Mouse (Mus musculus): ENCODE data around the gene Il4. TPM values are rescaled to one million over a fixed set of nuclear protein-coding genes. Genes with fewer than 3 reads are reported as not detected.

Il4 gene
- polyA plus RNA-seq, 1 experiment = 0.68 TPM

GRCm38 (mm10) chr11:53626802-53627373, 8.4 kb upstream of the Il4 start:
- no peak for DNase-seq (ENCODE audit: low read depth in 1 of 2, low spot score in 2 of 2)
- Histone ChIP-seq H3K4me1 (ENCODE audit: control insufficient read depth, insufficient read depth, insufficient read length) (no peaks in the 10 kb centered on the region), H3K27me3 (ENCODE audit: control insufficient read depth, insufficient read depth, low read length) (no peaks in the 10 kb centered on the region), H3K4me3 (ENCODE audit: extremely low read depth, insufficient read depth, insufficient read length) (no peak overlapping the region), H3K36me3 (ENCODE audit: control insufficient read depth, insufficient read depth, low read length) (no peaks in the 10 kb centered on the region), H3K27ac (ENCODE audit: insufficient read depth, low read length) (no peak overlapping the region)
- TF ChIP-seq CTCF (IDR thresholded peaks at IDR 0.05; ENCODE audit: extremely low read depth, insufficient read depth, insufficient read length, insufficient replicate concordance) (no peak), POLR2A (IDR thresholded peaks at IDR 0.05; ENCODE audit: low read depth, low read length) (no peak)
- WGBS = 81% methylated on average over 17 of the region's 17 CpGs

GRCm38 (mm10) chr11:53624124-53624523, 5.7 kb upstream of the Il4 start:
- TF ChIP-seq POLR2A (IDR thresholded peaks at IDR 0.05; ENCODE audit: low read depth, low read length) (no peak), CTCF (IDR thresholded peaks at IDR 0.05; ENCODE audit: extremely low read depth, insufficient read depth, insufficient read length, insufficient replicate concordance) (no peak)
- no peaks in the 10 kb centered on the region for H3K4me1 ChIP-seq (ENCODE audit: control insufficient read depth, insufficient read depth, insufficient read length)
- WGBS = 98% methylated on average over 2 of the region's 2 CpGs

GRCm38 (mm10) chr11:53623573-53623972, 5.1 kb upstream of the Il4 start:
- Histone ChIP-seq H3K4me3 (ENCODE audit: extremely low read depth, insufficient read depth, insufficient read length) (no peak overlapping the region), H3K27me3 (ENCODE audit: control insufficient read depth, insufficient read depth, low read length) (no peaks in the 10 kb centered on the region), H3K36me3 (ENCODE audit: control insufficient read depth, insufficient read depth, low read length) (no peaks in the 10 kb centered on the region), H3K4me1 (ENCODE audit: control insufficient read depth, insufficient read depth, insufficient read length) (no peaks in the 10 kb centered on the region), H3K27ac (ENCODE audit: insufficient read depth, low read length) (no peak overlapping the region)
- 82% methylated on average over 9 of the region's 9 CpGs for WGBS
- TF ChIP-seq CTCF (IDR thresholded peaks at IDR 0.05; ENCODE audit: extremely low read depth, insufficient read depth, insufficient read length, insufficient replicate concordance) (no peak), POLR2A (IDR thresholded peaks at IDR 0.05; ENCODE audit: low read depth, low read length) (no peak)
- no peak for DNase-seq (ENCODE audit: low read depth in 1 of 2, low spot score in 2 of 2)

More at GRCm38 (mm10) chr11:53624124-53624523, 5.7 kb upstream of the Il4 start:
- Histone ChIP-seq H3K27me3 (ENCODE audit: control insufficient read depth, insufficient read depth, low read length) (no peaks in the 10 kb centered on the region), H3K36me3 (ENCODE audit: control insufficient read depth, insufficient read depth, low read length) (no peaks in the 10 kb centered on the region), H3K27ac (ENCODE audit: insufficient read depth, low read length) (no peak overlapping the region), H3K4me3 (ENCODE audit: extremely low read depth, insufficient read depth, insufficient read length) (no peak overlapping the region)
- DNase-seq (ENCODE audit: low read depth in 1 of 2, low spot score in 2 of 2) = no peak

- no peaks in the 10 kb centered on the region for H3K4me1 ChIP-seq (ENCODE audit: control insufficient read depth, insufficient read depth, insufficient read length)
- 34% methylated on average over 6 of the region's 6 CpGs for WGBS
These were observed 4.0 kb upstream of the Il4 start for GRCm38 (mm10) chr11:53622440-53622806.

GRCm38 (mm10) chr11:53621582-53622439, 3.3 kb upstream of the Il4 start:
- no peak for TF ChIP-seq CTCF (IDR thresholded peaks at IDR 0.05; ENCODE audit: extremely low read depth, insufficient read depth, insufficient read length, insufficient replicate concordance)
- TF ChIP-seq POLR2A (IDR thresholded peaks at IDR 0.05; ENCODE audit: low read depth, low read length) = no peak
- Histone ChIP-seq H3K27me3 (ENCODE audit: control insufficient read depth, insufficient read depth, low read length) (no peaks in the 10 kb centered on the region), H3K36me3 (ENCODE audit: control insufficient read depth, insufficient read depth, low read length) (no peaks in the 10 kb centered on the region), H3K27ac (ENCODE audit: insufficient read depth, low read length) (no peak overlapping the region), H3K4me3 (ENCODE audit: extremely low read depth, insufficient read depth, insufficient read length) (no peak overlapping the region), H3K4me1 (ENCODE audit: control insufficient read depth, insufficient read depth, insufficient read length) (no peaks in the 10 kb centered on the region)
- WGBS = 78% methylated on average over 11 of the region's 11 CpGs
- DNase-seq (ENCODE audit: low read depth in 1 of 2, low spot score in 2 of 2) = no peak

More at GRCm38 (mm10) chr11:53622440-53622806, 4.0 kb upstream of the Il4 start:
- Histone ChIP-seq H3K27ac (ENCODE audit: insufficient read depth, low read length) (no peak overlapping the region), H3K27me3 (ENCODE audit: control insufficient read depth, insufficient read depth, low read length) (no peaks in the 10 kb centered on the region), H3K4me3 (ENCODE audit: extremely low read depth, insufficient read depth, insufficient read length) (no peak overlapping the region), H3K36me3 (ENCODE audit: control insufficient read depth, insufficient read depth, low read length) (no peaks in the 10 kb centered on the region)
- no peak for DNase-seq (ENCODE audit: low read depth in 1 of 2, low spot score in 2 of 2)
- TF ChIP-seq POLR2A (IDR thresholded peaks at IDR 0.05; ENCODE audit: low read depth, low read length) (no peak), CTCF (IDR thresholded peaks at IDR 0.05; ENCODE audit: extremely low read depth, insufficient read depth, insufficient read length, insufficient replicate concordance) (no peak)

GRCm38 (mm10) chr11:53620094-53620493, 1.6 kb upstream of the Il4 start:
- no peaks in the 10 kb centered on the region for H3K4me1 ChIP-seq (ENCODE audit: control insufficient read depth, insufficient read depth, insufficient read length)
- no peak for DNase-seq (ENCODE audit: low read depth in 1 of 2, low spot score in 2 of 2)
- TF ChIP-seq CTCF (IDR thresholded peaks at IDR 0.05; ENCODE audit: extremely low read depth, insufficient read depth, insufficient read length, insufficient replicate concordance) (no peak), POLR2A (IDR thresholded peaks at IDR 0.05; ENCODE audit: low read depth, low read length) (no peak)
- WGBS = 82% methylated on average over 4 of the region's 4 CpGs
- no peaks in the 10 kb centered on the region for H3K36me3 ChIP-seq (ENCODE audit: control insufficient read depth, insufficient read depth, low read length)
- H3K27me3 ChIP-seq (ENCODE audit: control insufficient read depth, insufficient read depth, low read length) = no peaks in the 10 kb centered on the region
- no peak overlapping the region for H3K4me3 ChIP-seq (ENCODE audit: extremely low read depth, insufficient read depth, insufficient read length)
- no peak overlapping the region for H3K27ac ChIP-seq (ENCODE audit: insufficient read depth, low read length)

- no peaks in the 10 kb centered on the region for H3K36me3 ChIP-seq (ENCODE audit: control insufficient read depth, insufficient read depth, low read length)
- WGBS = 73% methylated on average over 6 of the region's 6 CpGs
- no peak for DNase-seq (ENCODE audit: low read depth in 1 of 2, low spot score in 2 of 2)
- no peaks in the 10 kb centered on the region for H3K27me3 ChIP-seq (ENCODE audit: control insufficient read depth, insufficient read depth, low read length)
- TF ChIP-seq CTCF (IDR thresholded peaks at IDR 0.05; ENCODE audit: extremely low read depth, insufficient read depth, insufficient read length, insufficient replicate concordance) (no peak), POLR2A (IDR thresholded peaks at IDR 0.05; ENCODE audit: low read depth, low read length) (no peak)
- H3K27ac ChIP-seq (ENCODE audit: insufficient read depth, low read length) = no peak overlapping the region
- H3K4me1 ChIP-seq (ENCODE audit: control insufficient read depth, insufficient read depth, insufficient read length) = no peaks in the 10 kb centered on the region
- H3K4me3 ChIP-seq (ENCODE audit: extremely low read depth, insufficient read depth, insufficient read length) = no peak overlapping the region
These were observed 959 bp upstream of the Il4 start for GRCm38 (mm10) chr11:53619428-53619827.

Data from spleen, adult 2 months (tissue).